Mouse (Mus musculus): ENCODE results near the gene Atp1a3. TPM values are rescaled to one million over a fixed set of nuclear protein-coding genes. Genes with fewer than 3 reads are reported as not detected.

The Atp1a3 gene
- polyA plus RNA-seq, 1 experiment from 2014 or later: 4.4 TPM

DNA sequence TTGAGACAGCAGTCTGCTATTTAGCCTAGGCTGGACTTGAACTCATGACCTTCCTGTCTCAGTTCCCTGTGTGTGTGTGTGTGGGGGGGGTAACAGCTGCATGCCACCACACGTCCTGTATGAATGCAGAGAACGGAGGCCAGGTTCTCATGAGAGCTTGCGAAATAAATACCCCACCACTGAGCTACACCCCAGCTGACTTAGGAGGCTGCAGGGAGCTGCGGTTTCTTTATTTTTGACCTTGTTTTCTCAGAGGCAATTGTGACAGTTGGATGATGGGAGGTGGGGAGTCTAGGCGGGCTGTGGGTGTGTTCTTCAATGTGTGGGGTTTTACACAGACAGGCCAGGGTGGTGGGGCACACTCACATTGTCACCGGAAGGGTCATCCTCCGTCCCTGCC is 5.5 kb downstream of the Atp1a3 start:
- DNase-seq (ENCODE audit: low spot score): no peak
- no peaks in the 10 kb centered on the region for H3K9me3 ChIP-seq
- H3K27me3 ChIP-seq (replicated peaks; ENCODE audit: low read depth, poor library complexity, severe bottlenecking): peaks cover 34% of the 10 kb centered on the region
- no peaks in the 10 kb centered on the region for H3K36me3 ChIP-seq (replicated peaks)
- no peak overlapping the region for H3K27ac ChIP-seq (replicated peaks)
- H3K4me1 ChIP-seq: peaks cover 10% of the 10 kb centered on the region
- no peak overlapping the region for H3K4me3 ChIP-seq
- 75% methylated on average over 7 of the region's 7 CpGs for WGBS

DNA sequence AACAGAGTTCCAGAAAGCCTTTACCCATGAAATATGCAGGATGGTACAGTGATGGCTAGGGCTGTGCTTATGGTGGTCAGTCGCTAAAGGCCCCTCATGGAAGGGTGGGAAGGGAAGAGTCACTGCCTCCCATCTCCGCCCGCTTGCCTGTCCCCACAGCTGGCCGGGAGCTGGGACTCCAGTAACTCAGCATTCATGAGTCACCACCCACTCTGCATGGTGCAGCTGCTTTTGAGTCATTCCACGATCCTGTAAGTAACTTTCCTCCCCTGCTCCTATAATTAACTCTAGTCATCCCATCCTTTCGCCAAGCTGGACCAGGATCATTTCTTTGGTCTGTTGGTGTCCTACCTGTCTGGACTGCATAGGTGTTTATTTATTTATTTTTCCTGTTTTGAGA is 12.7 kb downstream of the Atp1a3 start:
- 81% methylated on average over 6 of the region's 6 CpGs for WGBS
- Histone ChIP-seq H3K4me3 (no peak overlapping the region), H3K9me3 (no peaks in the 10 kb centered on the region; the same call in 1 of the 2 replicates), H3K27me3 (replicated peaks; ENCODE audit: low read depth, poor library complexity, severe bottlenecking) (no peaks in the 10 kb centered on the region), H3K27ac (replicated peaks) (no peak overlapping the region), H3K36me3 (replicated peaks) (no peaks in the 10 kb centered on the region), H3K4me1 (no peaks in the 10 kb centered on the region)
- DNase-seq (ENCODE audit: low spot score): no peak

DNA sequence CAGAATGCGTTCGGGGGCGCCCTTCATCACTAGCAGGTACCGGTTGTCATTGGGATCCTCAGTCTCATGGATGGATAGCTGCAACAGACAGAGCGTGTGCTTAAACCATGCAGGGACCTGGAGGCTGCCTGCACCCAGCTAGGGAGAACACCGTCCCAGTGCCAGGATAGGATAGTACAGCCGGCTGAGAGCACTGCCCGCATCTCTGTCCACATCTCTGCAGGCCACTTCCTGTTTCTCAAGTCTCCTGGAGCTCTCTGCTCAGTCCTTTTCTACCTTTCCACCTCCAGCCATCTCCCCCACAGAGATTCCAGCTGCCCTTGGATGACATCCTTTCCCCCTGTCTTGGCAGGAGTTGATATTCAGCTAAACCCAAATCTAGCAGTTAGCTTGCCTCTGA is 15.3 kb downstream of the Atp1a3 start:
- Histone ChIP-seq H3K27ac (replicated peaks) (no peak overlapping the region), H3K27me3 (replicated peaks; ENCODE audit: low read depth, poor library complexity, severe bottlenecking) (no peaks in the 10 kb centered on the region), H3K4me1 (no peaks in the 10 kb centered on the region), H3K9me3 (peaks cover 2% of the 10 kb centered on the region; the same call in 1 of the 2 replicates), H3K4me3 (no peak overlapping the region), H3K36me3 (replicated peaks) (no peaks in the 10 kb centered on the region)
- DNase-seq (ENCODE audit: low spot score): no peak
- WGBS: 82% methylated on average over 8 of the region's 8 CpGs

- Histone ChIP-seq H3K4me1 (no peaks in the 10 kb centered on the region), H3K9me3 (peaks cover 2% of the 10 kb centered on the region; the same call in 1 of the 2 replicates), H3K36me3 (replicated peaks) (no peaks in the 10 kb centered on the region), H3K27me3 (replicated peaks; ENCODE audit: low read depth, poor library complexity, severe bottlenecking) (no peaks in the 10 kb centered on the region), H3K4me3 (no peak overlapping the region), H3K27ac (replicated peaks) (no peak overlapping the region)
- WGBS: 88% methylated on average over 14 of the region's 14 CpGs
- DNase-seq (ENCODE audit: low spot score): no peak
These were observed 17.8 kb downstream of the Atp1a3 start for GRCm38 (mm10) chr7:24987941-24988340.

DNA sequence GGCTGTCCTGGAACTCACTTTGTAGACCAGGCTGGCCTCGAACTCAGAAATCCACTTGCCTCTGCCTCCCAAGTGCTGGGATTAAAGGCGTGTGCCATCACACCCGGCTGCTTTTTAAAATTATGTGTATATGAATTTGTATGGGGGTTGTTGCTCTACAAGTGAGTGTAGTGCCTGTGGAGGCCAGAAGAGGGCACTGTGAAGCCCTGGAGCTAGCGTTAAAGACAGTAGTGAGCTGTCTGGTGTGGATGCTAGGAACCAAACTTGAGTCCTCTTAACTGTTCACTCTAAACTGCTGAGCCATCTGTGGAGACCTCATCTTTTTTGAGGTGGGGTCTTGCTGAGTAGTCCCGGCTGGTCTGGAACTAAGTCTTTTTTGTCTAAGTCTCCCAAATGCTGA is 20.0 kb downstream of the Atp1a3 start:
- no peak overlapping the region for H3K27ac ChIP-seq (replicated peaks)
- no peaks in the 10 kb centered on the region for H3K36me3 ChIP-seq (replicated peaks)
- H3K27me3 ChIP-seq (replicated peaks; ENCODE audit: low read depth, poor library complexity, severe bottlenecking): no peaks in the 10 kb centered on the region
- no peak for DNase-seq (ENCODE audit: low spot score)
- WGBS: 70% methylated on average over 5 of the region's 5 CpGs
- no peak overlapping the region for H3K4me3 ChIP-seq
- H3K4me1 ChIP-seq: no peaks in the 10 kb centered on the region
- H3K9me3 ChIP-seq: peaks cover 2% of the 10 kb centered on the region; the same call in 1 of the 2 replicates

GRCm38 (mm10) chr7:24984307-24984706 is 21.5 kb downstream of the Atp1a3 start:
- Histone ChIP-seq H3K27me3 (replicated peaks; ENCODE audit: low read depth, poor library complexity, severe bottlenecking) (no peaks in the 10 kb centered on the region), H3K4me1 (no peaks in the 10 kb centered on the region), H3K27ac (replicated peaks) (no peak overlapping the region), H3K36me3 (replicated peaks) (no peaks in the 10 kb centered on the region), H3K4me3 (no peak overlapping the region), H3K9me3 (peaks cover 2% of the 10 kb centered on the region; the same call in 1 of the 2 replicates)
- DNase-seq (ENCODE audit: low spot score): no peak
- WGBS: 88% methylated on average over 2 of the region's 2 CpGs

DNA sequence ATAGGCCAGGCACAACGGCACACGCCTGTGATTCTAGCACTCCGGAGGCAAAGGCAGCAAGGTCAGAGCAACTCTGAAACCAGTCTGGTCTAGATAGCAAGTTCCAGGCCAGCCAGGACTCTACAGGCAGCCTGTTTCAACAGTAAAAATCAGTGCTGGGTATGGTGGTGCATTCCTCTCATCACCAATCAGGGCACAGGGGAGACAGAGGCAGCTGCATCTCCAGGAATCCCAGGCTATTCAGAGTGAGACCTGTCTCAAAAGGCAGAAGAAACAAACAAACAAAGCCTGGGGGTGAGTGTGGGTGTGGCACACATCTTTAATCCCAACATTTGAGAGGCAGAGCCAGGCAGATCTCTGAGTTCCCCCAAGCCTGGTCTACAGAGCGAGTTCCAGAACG is 22.4 kb downstream of the Atp1a3 start:
- WGBS: 88% methylated on average over 5 of the region's 5 CpGs
- H3K27me3 ChIP-seq (replicated peaks; ENCODE audit: low read depth, poor library complexity, severe bottlenecking): no peaks in the 10 kb centered on the region

DNA sequence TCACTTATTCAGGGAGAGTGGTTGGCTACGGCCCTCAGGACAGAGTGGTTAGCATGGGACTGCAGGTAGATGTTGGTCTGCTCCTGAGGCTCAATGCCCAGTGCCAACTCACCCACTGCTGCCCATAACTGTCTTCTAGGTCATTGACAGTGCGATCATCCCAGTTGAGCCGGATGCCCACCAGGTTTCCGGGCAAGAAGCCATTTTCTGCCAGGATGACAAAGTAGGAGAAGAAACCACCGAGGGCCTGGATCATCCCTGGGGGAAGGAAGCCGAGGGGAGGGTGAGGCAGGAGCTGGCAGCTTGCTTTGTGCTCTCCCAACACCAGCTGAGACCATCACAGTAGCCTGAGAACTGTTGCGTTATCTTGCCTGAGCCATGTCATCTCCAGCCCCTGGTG is 25.3 kb downstream of the Atp1a3 start:
- 84% methylated on average over 7 of the region's 7 CpGs for WGBS
- Histone ChIP-seq H3K4me3 (no peak overlapping the region), H3K36me3 (replicated peaks) (no peaks in the 10 kb centered on the region), H3K27ac (replicated peaks) (no peak overlapping the region), H3K9me3 (0 out of 2 replicates have a peak, but pooled peaks cover 3% of the 10 kb centered on the region), H3K4me1 (no peaks in the 10 kb centered on the region), H3K27me3 (replicated peaks; ENCODE audit: low read depth, poor library complexity, severe bottlenecking) (no peaks in the 10 kb centered on the region)
- DNase-seq (ENCODE audit: low spot score): no peak

More for the DNA sequence above, 22.4 kb downstream of the Atp1a3 start:
- Histone ChIP-seq H3K36me3 (replicated peaks) (no peaks in the 10 kb centered on the region), H3K4me3 (no peak overlapping the region), H3K27ac (replicated peaks) (no peak overlapping the region), H3K4me1 (no peaks in the 10 kb centered on the region), H3K9me3 (0 out of 2 replicates have a peak, but pooled peaks cover 5% of the 10 kb centered on the region)
- no peak for DNase-seq (ENCODE audit: low spot score)

DNA sequence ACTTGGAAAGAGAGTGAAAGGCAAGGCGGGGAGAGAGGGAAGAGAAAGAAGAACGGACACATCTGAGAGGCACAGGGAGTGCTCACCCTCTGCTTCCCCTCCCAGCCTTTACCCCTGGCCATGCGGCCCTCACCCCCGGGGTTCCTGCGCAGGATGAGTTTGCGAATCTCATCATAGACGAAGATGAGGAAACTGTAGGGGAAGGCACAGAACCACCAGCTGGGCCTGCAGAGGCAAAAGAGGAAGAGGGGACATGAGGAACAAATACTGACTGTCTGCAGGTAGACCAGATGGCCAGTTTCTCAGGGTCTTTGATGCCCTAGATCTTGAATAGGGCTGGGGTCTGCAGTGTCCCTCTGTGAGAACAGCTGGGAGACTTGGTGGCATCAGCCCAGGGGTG is 27.0 kb downstream of the Atp1a3 start:
- Histone ChIP-seq H3K27ac (replicated peaks) (no peak overlapping the region), H3K9me3 (0 out of 2 replicates have a peak, but pooled peaks cover 3% of the 10 kb centered on the region), H3K36me3 (replicated peaks) (no peaks in the 10 kb centered on the region), H3K4me3 (no peak overlapping the region), H3K4me1 (no peaks in the 10 kb centered on the region), H3K27me3 (replicated peaks; ENCODE audit: low read depth, poor library complexity, severe bottlenecking) (no peaks in the 10 kb centered on the region)
- DNase-seq (ENCODE audit: low spot score): no peak
- whole genome bisulfite sequencing: 86% methylated on average over 7 of the region's 7 CpGs

DNA sequence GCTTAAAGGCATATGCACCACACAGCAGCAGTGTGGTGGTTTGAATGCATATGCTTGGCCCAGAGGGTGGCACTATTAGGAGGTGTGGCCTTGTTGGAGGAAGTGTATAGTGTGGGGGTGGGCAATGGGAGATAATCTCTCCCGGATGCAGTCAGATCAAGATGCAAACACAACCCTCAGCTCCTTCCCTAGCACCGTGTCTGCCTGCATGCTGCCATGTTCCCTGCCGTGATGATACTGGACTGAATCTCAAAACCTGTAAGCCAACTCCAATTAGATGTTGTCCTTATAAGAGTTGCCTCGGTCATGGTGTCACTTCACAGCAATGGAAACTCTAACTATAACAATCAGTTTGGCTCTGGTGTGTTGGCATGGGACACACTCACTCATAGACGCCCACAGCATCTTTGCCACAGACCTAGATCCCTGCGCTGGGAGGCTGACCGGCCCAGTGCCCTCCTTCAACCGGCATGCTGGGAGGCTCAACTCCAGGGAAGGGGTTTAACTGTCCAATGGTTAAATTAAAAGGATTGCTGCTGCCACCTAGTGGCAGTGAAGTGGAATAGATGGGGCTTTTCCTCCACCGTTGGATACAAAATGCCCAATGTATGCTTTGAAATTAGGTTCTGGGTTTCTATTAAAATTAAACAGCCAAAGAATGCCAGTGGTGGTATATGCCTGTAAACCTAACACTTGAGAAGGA is 30.7 kb downstream of the Atp1a3 start:
- no peak overlapping the region for H3K27ac ChIP-seq (replicated peaks)
- H3K36me3 ChIP-seq (replicated peaks): no peaks in the 10 kb centered on the region
- WGBS: 29% methylated on average over 9 of the region's 9 CpGs
- DNase-seq (ENCODE audit: low spot score): peak; percentile 44
- peaks cover 10% of the 10 kb centered on the region for H3K4me1 ChIP-seq
- 0 out of 2 replicates have a peak, but pooled peaks cover 3% of the 10 kb centered on the region for H3K9me3 ChIP-seq
- no peaks in the 10 kb centered on the region for H3K27me3 ChIP-seq (replicated peaks; ENCODE audit: low read depth, poor library complexity, severe bottlenecking)
- H3K4me3 ChIP-seq: no peak overlapping the region

DNA sequence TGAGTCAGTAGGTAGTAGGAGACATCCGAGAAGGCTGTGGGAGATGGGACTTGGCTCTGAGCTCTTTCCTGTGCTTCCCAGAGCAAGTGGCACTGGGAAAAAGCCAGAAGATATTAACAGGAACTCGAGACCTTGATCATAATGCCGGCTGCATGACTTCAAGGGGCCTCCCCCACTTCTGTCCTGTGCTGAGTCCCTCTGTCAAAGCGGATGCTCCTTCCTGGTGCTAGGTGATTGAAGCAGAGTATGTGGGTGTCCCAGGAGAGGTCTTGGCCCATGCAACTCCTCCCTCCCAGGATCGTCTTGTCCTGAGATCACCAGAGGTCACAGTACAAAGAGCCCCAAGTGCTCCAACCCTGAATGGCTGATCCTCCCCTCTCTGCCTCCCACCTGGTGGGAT is 31.9 kb downstream of the Atp1a3 start:
- 0 out of 2 replicates have a peak, but pooled peaks cover under 1% of the 10 kb centered on the region for H3K9me3 ChIP-seq
- DNase-seq (ENCODE audit: low spot score): no peak
- no peak overlapping the region for H3K27ac ChIP-seq (replicated peaks)
- H3K4me1 ChIP-seq: peaks cover 10% of the 10 kb centered on the region
- whole genome bisulfite sequencing: 64% methylated on average over 5 of the region's 5 CpGs
- H3K27me3 ChIP-seq (replicated peaks; ENCODE audit: low read depth, poor library complexity, severe bottlenecking): no peaks in the 10 kb centered on the region
- H3K4me3 ChIP-seq: no peak overlapping the region
- no peaks in the 10 kb centered on the region for H3K36me3 ChIP-seq (replicated peaks)

DNA sequence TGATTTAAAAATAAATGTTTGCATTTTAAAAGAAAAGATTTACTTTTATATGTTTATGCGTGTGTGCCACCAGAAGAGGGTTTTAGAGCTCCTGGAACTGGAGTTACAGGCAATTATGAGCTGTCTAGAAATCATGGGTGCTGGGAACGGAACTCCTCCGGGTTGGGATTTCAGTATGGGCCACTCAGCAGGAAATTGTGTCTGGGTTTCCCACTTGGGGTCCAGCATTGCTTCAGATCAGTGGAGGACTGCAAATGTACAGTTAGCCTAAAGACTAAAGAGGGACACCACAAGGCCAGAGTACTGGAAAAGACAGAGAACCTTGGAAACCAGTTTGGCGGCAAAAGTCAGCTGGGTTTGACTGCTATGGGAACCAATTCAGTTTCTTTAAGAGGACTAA is 32.5 kb downstream of the Atp1a3 start:
- Histone ChIP-seq H3K36me3 (replicated peaks) (no peaks in the 10 kb centered on the region), H3K4me3 (no peak overlapping the region), H3K27me3 (replicated peaks; ENCODE audit: low read depth, poor library complexity, severe bottlenecking) (no peaks in the 10 kb centered on the region), H3K27ac (replicated peaks) (no peak overlapping the region), H3K4me1 (peaks cover 10% of the 10 kb centered on the region), H3K9me3 (no peaks in the 10 kb centered on the region)
- 81% methylated on average over 4 of the region's 4 CpGs for WGBS
- DNase-seq (ENCODE audit: low spot score): no peak
